Mouse (Mus musculus) thymus, postnatal 0 days (tissue): ENCODE measurements around the gene Dok4. TPM values are rescaled to one million over a fixed set of nuclear protein-coding genes. Genes with fewer than 3 reads are reported as not detected.
"Not testable (repeated sequence)": the region's sequence is repeated elsewhere in the genome, so short reads cannot be mapped to it uniquely, and the experiment has no call there.

ENCODE experiments used
- DNase-seq: peaks from one replicate; pipeline ENCODE4 v3.0.0-alpha.2; 2015; ENCODE audit warnings: low spot score
- polyA plus RNA-seq: library from polyadenylated mRNA; unstranded; fragments of >200 nt; fragmentation: Nextera tagmentation; extraction: Ambion mirVana; gene quantifications from 2 replicates; pipeline ENCODE4 v1.2.1, GENCODE M21; 2015

The Dok4 gene
- polyA plus RNA-seq, 1 experiment from 2014 or later = 3.8 TPM

DNA sequence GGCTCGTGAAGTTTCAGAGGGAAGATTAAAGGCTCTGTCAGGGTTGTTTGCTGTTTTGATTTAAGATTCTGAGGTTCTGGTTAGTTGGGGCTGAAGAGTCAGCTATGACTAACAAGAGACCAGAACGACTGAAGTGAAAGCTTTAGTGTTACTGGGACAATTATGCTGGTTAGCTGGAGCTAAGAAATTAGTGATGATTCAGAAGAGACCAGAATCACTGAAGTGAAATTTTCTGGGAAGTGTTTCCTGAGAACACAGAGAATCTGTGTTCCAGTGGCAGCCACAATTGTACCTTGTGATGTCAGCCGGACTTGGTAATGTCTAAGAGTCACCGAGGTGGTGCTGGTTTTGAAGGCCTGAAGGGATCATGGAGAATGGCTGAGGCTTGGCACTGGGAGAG, 4.6 kb upstream of the Dok4 start:
- DNase-seq = no peak

- no peak for DNase-seq
Observed at GRCm38 (mm10) chr8:94876820-94877219, 690 bp upstream of the Dok4 start.

- no peak for DNase-seq
Observed at GRCm38 (mm10) chr8:94875871-94876150, 319 bp downstream of the Dok4 start.

GRCm38 (mm10) chr8:94875096-94875870, 847 bp downstream of the Dok4 start:
- no peak for DNase-seq

- DNase-seq = peak; percentile 73
Observed at GRCm38 (mm10) chr8:94874358-94874757, 1.8 kb downstream of the Dok4 start.

- no peak for DNase-seq
Observed at GRCm38 (mm10) chr8:94872576-94872975, 3.6 kb downstream of the Dok4 start.

DNA sequence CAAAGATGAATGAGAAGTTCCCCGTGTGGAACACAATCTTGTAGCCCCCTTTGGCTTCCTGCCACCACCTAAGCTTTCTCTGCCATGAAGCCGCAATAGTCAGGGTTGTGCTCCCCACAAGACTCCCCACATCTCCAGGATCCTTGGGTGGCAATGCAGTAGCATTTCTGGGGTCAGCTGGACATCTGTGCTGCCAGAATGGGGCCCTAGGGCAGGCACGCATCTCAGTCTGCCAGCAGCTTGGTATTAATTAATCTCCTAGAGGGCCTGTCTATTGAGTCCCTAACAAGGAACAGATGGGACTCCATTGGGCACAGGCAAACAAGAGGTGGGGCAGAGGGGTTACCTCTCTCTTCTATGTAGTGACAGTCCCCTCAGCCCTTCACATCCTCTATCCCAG, 4.0 kb downstream of the Dok4 start:
- no peak for DNase-seq

- DNase-seq = peak; percentile 25
Observed at GRCm38 (mm10) chr8:94871108-94871894, 4.8 kb downstream of the Dok4 start.

DNA sequence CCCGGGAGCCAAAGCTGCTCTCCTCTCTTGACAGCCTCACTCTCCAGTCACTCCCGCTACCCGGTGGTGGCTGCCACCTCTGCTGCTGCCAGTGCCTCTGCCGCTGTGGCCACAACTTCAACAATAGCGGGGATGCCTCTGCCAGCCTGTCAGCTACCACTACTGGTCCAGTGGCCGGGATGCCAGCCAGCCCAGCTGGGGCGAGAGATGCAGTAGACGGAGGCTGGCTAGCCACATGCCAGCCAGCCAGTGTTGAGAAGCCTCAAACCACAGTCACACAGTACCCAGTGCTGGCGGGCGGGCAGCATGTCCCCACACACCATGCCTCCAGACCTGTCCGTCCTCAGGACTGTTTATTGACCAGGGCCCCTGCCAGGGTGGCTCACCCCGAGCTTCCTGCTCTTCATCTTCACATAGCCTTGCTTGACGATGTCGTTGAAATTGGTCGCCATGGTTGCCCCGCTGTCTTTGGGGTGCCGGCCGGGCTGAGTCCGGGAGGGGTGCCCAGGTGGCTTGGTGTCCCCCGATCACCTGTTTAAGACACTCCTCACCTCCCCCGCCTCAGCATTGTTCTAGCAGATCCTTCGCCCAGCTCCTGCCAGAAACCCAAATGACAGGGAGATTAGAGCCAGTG, 5.5 kb downstream of the Dok4 start:
- DNase-seq = no peak

GRCm38 (mm10) chr8:94870003-94870402, 6.1 kb downstream of the Dok4 start:
- DNase-seq = no peak

- no peak for DNase-seq
Observed at GRCm38 (mm10) chr8:94869146-94869545, 7.0 kb downstream of the Dok4 start.

GRCm38 (mm10) chr8:94866921-94867320, 9.2 kb downstream of the Dok4 start:
- no peak for DNase-seq

DNA sequence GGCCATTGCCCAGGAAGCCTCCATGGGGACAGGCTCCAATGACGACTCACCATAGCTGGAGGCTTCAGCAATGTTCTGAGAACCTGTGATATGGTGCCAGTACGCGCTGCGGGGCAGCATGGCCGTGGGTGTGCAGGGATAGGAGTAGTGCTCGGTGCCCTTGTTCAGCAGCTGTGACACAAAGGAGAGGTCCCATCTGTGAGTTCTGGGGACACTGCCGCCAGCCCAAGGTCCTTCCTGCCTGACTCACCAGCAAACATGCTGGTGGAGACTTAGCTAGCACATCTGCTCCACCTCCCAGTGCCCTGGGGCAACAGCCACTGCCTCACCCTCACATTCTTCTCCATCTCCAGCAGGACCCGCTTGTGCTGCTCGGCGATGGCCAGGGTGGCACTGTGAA, 10.8 kb downstream of the Dok4 start:
- no peak for DNase-seq

GRCm38 (mm10) chr8:94863897-94864673, 12.0 kb downstream of the Dok4 start:
- DNase-seq = no peak

DNA sequence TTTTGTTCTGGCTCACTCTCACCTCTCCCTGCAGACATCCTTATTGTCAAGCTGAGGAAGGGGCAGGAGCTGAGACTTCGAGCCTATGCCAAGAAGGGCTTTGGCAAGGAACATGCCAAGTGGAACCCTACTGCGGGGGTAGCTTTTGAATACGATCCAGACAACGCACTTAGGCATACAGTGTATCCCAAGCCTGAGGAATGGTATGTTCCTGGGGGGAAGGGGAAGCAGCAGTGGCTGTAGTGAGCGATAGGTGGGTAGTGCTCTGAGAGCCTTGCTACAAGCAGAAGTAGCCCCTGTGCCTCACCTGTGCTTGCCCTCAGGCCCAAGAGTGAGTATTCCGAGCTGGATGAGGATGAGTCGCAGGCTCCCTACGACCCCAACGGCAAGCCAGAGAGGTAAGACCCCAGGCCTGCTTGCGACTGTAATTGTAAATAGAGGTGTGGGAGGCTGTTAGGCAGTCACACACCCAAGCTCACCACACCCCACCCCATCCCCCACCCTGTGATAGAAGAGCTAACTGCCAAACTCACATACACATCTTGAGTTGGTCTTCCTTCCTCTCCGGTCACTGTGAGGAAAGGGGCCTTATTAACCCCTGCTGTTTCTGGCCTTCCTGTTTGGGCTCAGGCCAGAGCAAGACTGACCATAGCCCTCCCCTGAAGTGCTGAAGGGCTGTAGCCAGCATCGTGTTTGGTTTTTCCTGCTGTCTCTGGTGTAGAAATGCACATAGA, 13.5 kb downstream of the Dok4 start:
- no peak for DNase-seq

DNA sequence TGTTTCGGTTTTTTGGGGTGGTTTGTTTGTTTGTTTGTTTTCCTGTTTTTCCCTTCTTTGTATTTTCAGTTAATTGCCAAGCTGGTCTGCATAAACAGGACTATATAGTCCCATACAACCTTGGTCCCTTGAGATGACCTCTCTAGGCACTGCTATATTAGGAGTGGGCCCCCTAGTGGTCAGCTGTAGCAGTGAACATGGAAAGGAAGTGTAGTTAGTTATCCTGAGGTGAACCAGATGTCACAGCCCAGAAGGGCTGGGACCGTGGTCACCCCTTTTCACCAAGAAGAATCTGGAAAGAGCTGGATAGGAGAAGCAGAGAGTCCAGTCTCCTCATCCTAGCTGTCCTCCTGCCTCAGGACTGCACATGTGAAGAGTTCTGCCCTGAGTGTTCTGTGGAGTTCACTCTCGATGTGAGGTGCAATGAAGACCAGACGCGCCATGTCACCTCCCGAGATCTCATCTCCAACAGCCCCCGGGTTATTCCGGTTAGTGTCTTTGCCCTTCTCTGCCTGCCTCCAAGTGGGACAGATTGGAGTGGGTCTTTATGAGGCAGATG, 14.7 kb downstream of the Dok4 start:
- peak; percentile 50 for DNase-seq

DNA sequence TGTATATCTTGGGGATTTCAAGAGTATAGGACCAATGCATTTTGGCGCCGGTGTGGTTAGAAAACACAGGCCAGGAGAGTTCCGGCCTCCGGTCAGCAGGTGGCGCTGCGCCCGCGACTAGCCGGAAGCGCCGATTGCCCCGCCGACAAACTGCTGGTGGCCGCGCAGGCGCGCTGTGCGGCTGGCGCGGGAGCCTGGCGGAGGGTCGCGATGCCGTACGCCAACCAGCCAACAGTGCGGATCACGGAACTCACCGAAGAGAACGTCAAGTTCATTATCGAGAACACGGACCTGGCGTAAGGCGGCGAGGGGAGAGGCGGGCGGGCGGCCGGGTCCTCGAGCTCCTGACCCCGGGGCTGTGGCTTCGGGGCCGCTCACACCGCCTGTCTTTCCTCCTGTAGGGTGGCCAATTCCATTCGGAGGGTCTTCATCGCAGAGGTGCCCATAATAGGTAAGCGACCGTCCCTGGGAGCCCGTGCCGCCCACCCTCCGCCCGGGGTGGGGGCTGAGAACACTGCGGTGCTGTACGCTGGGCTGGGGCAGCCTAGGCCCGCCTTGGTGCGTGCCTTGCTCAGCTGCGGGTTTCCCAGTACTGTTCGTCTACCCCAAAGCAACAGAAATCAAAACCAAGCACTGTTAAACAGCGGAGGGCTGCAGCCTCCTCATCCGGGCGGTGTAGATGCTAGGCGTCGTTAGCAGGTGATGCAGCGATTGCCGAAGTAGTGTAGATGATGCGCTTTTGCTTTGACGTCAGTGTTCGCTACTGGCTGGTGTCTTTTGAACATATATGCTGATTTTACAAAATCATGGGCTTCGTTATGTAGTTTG, 18.6 kb downstream of the Dok4 start, which contains the start of gene Polr2c:
TSS of gene Polr2c (plus strand) at position 105 of the 828 bp plus-strand sequence.
- DNase-seq = peak; percentile 86

DNA sequence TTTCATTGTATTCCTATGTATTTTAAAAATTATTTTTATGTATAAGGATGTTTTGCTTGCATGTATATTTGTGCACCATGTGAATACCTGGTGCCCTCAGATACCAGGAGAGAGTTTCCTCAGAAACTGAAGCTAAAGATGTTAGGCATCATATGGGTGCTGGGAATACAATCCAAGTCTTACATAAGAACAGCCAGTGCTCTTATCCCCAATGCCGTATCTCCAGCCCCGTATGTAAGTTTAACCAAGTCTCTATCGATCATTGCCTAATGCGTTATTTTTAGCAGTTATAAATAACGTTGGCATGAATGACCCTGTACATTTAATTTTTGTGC, 19.2 kb downstream of the Dok4 start:
- DNase-seq = no peak

GRCm38 (mm10) chr8:94854761-94855160, 21.4 kb downstream of the Dok4 start:
- DNase-seq = not testable (repeated sequence)

DNA sequence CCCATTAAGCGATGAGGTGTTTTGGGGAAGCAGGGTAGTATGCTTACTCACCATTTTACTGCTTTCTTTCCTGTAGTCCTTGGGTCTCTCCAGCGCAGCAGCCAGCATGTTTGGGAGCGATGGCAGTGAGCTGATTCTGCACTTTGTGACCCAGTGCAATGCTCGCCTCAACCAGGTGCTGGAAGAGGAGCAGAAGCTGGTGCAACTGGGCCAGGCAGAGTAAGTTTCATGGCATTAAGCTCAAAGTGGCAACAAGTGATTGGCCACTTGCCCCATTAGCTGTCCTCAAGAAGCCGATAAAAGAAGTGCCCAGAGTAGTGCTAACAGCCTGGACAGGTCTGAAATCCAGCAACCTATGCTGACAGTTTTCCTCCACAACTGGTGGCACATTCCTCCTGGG, 26.1 kb downstream of the Dok4 start:
- no peak for DNase-seq
